Mouse (Mus musculus) liver, embryonic 18 days (tissue): ENCODE measurements around the gene Txlng. TPM values are rescaled to one million over a fixed set of nuclear protein-coding genes. Genes with fewer than 3 reads are reported as not detected.

Source experiments
- polyA plus RNA-seq: library from polyadenylated mRNA; depleted of rRNA; stranded (reverse); fragments of >200 nt; gene quantifications from 2 replicates; pipeline ENCODE4 v1.2.3, GENCODE M21; 2012; rRNA removed

The Txlng gene
- 7.8 and 9.3 TPM in 2 replicates for polyA plus RNA-seq

GRCm38 (mm10) chrX:162829203-162829708, at the start of gene Txlng:
Gene Txlng (minus strand): TSS chrX:162829454.

GRCm38 (mm10) chrX:162760115-162760942, 68.9 kb downstream of the Txlng start, which contains the start of gene Rbbp7:
Gene Rbbp7 (plus strand): TSS chrX:162760402.

Other genes starting within 250 kb of the Txlng start
- 0.95 and 0.97 TPM in 2 replicates for gene Reps2, start 185.8 kb downstream of the Txlng start, polyA plus RNA-seq
- gene Rbbp7, start 69.1 kb downstream of the Txlng start, polyA plus RNA-seq: 300 and 302 TPM in 2 replicates
- gene Syap1, start 59.0 kb upstream of the Txlng start, polyA plus RNA-seq: 10.9 and 11.1 TPM in 2 replicates
- gene Ctps2, start 71.8 kb upstream of the Txlng start, polyA plus RNA-seq: 19.9 and 20.7 TPM in 2 replicates
- gene S100g, start 135.1 kb upstream of the Txlng start, polyA plus RNA-seq: 6.6 and 10.1 TPM in 2 replicates